Mouse (Mus musculus): ENCODE data around the gene Tmigd3.
A peak's percentile ranks its signal among the peaks of the same experiment; 100 is the strongest.

Tmigd3 gene

GRCm38 (mm10) chr3:105877252-105877803 lies 6.6 kb downstream of the Tmigd3 start:
- DNase-seq, result no peak

DNA sequence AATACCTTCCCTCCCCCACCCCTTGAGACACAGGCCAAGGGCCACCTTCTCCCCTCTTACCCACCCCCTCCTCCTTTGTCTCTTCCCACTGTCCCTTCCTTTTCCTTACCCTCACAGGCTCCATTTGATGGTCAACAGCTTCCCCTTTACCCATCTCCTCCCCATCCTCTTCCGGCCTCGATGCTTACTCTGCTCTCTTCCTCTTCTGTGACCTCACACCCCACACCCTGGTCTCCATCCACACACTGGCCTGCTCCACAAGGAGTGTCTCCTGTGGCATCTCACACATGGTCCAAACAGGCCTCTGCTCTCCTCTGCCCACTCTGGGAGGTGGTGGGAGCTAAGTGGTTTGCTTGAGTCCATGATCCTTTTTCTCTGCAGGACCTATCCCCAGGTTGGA lies 7.2 kb downstream of the Tmigd3 start:
- no peak for DNase-seq

DNA sequence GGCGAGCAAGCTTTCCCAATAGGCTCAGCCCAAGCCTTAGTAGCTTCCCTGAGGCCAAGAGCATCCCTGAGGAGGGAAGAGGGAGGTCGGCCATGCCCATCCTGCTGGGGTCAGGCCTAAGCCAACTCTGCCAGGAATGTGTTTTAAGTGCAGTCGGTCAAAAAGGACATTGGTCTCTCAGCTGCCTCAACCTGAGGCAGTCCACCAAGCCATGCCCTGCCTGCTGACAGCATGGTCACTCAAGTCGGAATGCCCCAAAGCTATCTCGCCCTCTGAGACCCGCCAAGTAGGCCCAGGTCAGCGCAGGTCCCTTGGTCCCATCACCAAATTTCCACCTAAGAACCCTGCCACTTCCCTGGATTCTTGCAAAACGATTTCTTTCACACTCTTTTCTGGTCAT lies 8.0 kb downstream of the Tmigd3 start:
- no peak for DNase-seq

GRCm38 (mm10) chr3:105880419-105880818 lies 9.7 kb downstream of the Tmigd3 start:
- DNase-seq, result no peak

DNA sequence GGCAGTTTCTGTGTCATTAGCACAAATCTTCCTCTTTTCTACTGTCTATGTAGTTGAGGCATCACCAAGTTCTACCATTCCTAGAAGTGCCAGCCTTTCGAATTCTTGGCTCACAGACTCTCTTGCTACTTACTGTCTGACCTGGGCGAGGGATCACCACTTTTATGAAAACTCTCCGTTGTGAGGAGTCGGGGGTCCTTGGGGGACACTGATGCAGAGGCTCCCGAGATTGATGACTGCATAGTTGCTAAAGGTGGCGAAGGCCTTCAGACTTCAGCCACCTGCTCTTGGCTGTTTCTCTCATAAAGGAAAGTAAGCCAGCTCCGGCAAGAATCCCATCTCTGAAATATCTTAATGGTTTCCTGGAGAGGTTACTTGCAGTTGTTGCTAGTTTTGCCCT lies 11.4 kb downstream of the Tmigd3 start:
- DNase-seq, result no peak

- no peak for DNase-seq
Observed at GRCm38 (mm10) chr3:105883111-105883510, 12.4 kb downstream of the Tmigd3 start.

DNA sequence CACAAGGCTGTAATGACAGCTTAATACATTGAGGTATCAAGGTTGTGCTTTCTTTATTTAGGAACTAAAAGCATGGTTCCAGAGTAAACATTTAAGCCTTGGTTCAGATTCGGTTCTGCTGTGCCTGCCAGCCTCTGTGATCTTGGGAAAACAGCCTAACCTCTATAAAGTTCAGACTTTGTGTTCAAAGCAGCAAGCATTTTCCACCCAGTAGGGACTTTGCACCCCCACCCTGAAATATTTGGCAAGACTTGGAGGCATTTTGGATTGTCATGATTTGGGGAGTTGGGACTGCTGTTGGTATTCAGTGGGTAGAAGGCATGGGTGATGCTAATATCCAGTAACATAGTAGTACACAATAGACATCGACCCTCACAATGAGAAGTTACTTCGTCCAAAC lies 18.3 kb downstream of the Tmigd3 start:
- no peak for DNase-seq

GRCm38 (mm10) chr3:105890220-105890619 lies 19.5 kb downstream of the Tmigd3 start:
- no peak for DNase-seq

- DNase-seq, result no peak
Observed at GRCm38 (mm10) chr3:105891141-105891540, 20.4 kb downstream of the Tmigd3 start.

DNA sequence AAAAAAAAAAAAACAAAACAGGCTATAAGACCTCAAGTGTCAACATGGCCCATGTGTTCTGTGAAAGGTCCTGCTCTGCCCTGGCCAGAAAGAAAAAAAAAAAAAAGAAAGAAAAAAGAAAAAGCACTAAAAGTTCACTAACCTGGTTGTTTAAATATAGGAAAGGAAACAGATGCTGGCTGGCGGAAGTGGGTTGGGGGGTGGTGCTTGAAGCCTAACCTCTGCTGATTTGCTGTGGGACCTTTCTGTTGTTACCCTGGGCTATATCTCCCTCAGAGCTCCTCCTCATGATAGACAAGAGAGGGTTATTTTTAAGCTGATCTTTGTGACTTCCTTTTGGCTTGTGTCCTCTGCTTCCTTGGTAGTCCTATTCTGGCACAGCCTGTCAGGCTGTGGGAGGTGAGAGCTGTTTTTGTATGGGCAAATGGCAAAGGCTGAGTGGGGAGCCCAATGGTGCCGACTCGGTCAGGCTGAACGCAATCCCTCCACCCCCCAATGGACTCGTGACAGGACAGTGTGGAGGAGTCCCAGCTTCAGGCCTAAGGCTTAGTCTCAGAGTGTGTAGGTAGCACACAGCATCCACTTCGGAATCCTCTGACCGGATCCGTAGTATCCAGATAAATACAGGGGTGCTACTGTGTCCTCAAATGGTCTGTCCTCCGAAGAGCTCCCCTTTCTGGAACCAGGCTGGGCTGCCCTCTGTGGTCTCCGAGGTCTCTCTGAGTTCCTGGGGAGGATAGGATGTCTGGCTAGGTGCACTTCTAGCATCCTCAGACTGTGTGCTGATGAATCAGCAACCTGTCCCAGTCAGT lies 21.3 kb downstream of the Tmigd3 start:
- DNase-seq, result no peak

DNA sequence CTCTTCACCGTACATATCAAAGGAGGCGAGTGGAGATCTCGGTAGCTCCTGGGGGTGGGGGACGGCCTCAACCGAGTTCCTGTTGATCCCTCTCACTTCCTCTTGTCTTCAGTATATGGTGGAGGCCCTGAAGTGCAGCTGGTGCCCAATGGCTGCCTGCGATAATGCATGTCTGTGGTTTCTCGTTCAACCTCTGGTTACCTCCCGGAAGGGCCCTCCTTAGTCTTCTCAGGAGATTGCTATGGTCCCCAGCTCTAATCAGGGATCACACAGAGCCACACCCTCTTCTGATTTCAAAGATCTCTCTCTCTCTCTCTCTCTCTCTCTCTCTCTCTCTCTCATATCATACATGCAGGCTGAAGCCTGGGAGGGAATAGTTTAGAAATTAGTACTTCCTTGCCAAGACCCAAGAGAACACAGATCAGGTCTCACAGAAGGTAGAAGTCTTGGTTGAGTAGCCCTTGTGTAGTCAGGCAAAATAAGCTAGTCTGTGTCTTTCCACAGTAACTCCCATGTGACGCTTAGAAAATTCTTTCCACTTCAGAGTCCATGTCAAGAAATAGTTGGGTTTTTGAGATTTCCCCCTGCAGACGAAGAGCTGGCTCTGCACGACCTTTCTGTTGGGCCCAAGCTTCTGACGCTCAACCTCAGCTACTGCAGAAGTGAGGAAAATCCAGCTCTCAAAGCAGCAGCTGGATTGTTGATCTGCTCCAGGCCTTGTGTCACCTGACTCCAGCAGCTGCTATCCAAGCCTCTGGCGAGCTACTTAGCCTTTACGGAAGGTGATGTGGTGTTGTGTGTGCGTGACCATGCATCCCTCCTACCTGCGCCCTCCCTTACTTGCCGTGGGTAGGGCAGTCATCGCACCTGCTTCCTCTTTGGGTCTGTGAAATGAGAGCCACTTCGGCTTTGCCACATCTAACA lies 22.1 kb downstream of the Tmigd3 start:
- DNase-seq, result no peak

DNA sequence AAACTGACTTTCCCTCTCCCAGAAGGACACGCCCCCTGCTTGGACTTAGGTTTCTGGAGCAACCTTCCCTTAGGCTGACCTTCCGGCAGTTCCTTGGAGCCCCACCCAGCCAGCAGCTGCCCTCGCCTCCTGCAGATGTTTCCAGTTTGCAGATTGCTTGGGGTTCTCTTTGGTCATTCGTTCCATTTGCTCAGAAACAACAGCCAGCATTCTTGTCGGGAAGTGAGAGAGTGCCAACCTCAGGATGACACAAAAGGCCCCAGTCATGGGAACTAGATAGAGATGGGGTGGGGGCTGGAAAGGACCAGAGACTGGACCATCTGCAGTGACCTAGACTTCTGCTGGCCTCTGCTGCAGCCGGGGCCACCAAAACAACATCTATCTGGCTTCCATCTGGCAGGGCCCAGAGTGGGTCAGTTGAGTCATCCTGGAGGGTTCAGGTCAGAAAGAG lies 23.3 kb downstream of the Tmigd3 start:
- no peak for DNase-seq

DNA sequence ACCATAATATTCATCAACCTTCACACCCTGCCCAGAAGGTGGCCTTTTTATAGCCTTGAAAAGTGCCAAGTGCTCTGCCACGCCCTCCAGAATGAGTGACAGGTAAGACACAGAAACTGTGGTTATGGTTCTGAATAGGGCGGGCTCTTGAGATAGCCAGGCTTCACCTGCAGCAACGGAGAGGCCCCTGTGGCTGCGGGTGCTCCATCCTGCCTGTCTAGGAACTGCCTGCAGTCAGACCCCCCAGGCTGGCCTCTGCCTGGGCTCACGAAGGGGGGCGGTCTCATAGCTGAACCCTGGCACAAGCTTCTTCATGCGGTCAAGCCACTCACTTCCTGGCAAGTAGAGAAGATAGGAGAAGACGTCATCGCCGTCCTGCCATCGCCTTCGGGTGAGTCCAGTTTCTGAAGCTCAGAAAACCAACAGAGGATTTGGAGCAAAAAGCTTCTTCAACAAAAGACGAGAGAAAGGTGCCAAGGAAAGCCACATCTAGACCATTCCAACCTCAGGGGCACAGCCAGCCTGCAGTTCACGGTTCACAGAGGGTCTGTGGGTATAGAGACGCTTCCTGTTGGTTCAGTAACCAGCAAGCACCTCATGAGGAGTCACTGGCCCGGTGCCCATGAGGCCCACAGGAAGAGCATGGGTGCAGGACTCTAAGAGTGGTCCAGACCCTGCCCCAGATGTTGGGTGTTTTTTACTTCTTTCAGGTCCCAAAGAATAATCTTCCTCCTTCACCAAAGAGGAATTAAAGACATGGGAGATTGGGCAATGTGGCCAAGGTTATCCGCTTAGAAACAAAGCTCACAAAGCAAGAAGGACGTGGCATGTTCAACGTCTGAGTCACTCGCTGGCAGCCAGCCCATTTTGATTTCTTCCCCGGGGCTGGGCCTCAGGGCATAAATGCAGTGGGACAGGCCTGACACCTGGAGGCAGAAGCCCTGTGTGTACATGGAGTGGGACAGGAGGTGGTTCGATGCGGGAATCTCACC lies 24.2 kb downstream of the Tmigd3 start:
- peak; percentile 38 for DNase-seq

DNA sequence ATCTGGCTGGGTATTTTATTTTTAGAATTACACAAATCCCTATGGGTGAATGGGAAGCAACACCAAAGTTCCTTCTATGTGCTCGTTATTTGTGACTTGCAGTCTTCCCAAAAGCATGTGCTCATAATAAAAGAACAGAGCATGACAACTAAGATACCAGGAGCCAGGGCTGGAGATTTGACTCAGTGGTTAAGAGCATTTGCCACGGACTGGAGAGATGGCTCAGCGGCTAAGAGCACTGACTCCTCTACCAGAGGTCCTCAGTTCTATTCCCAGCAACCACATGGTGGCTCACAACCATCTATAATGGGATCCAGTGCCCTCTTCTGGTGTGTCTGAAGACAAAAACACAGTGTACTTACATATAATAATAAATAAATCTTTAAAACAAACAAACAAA lies 26.1 kb downstream of the Tmigd3 start:
- DNase-seq, result no peak

- no peak for DNase-seq
Observed at GRCm38 (mm10) chr3:105898325-105898724, 27.6 kb downstream of the Tmigd3 start.

DNA sequence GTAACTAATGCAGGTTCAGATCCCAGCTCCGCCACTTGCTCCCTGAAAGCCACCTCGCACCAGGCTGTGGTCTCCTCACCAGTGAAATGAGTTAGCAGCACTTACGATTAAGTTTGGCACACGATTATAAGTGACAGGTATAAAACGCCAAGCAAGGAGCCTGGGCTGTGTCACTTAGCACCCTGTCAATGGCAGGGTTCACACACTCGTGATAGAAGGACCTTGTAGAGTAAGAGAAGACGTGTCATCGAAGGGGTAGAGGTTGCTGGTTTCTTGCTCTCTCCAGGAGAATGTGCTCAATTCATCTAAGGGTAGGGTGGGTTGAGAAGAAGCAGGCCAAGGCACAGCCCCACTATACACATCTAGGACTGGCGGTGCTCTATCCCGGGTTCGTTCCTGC lies 28.2 kb downstream of the Tmigd3 start:
- DNase-seq, result no peak

- peak; percentile 77 for DNase-seq
Observed at GRCm38 (mm10) chr3:105899394-105900147, 28.9 kb downstream of the Tmigd3 start.

- no peak for DNase-seq
Observed at GRCm38 (mm10) chr3:105900266-105900665, 29.6 kb downstream of the Tmigd3 start.

DNA sequence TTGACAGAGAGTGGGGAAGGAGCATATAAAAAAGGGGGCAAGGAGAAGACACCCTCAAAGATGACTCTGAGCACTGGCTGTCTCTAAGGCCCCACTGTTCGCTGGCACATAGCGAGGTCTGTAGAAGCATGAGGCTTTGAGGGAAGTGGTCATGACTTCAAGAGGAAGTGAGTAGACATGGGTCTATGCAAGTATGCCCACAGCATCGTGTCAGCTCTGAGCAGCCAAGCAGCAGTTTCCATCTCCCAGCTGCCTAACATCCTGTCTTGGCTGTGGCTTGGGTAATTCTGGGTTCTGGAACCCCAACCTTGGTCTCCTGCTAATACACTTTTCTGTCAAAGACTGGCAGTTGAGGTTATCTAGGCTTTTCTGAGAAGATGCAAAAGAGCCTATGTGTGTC lies 30.0 kb downstream of the Tmigd3 start:
- DNase-seq, result no peak

DNA sequence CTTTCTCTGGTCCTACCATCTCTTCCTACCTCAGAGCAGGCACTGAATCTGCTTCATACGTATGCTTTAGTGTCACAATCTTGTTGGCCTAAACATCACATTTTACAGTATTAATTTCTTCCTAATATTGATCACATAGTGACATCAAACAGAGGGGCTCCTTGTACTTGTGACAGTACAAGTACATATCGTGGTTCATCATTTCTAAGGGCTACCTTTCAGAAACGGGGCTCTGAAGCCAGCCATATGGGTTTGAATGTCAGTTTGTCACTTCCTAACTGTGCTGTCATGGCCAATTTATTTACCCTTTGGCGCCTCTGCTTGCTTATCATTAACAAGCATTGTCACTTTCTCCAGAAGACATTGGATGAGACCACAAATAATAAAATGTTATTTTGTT lies 30.8 kb downstream of the Tmigd3 start:
- DNase-seq, result no peak

- DNase-seq, result no peak
Observed at GRCm38 (mm10) chr3:105904213-105904612, 33.5 kb downstream of the Tmigd3 start.

DNA sequence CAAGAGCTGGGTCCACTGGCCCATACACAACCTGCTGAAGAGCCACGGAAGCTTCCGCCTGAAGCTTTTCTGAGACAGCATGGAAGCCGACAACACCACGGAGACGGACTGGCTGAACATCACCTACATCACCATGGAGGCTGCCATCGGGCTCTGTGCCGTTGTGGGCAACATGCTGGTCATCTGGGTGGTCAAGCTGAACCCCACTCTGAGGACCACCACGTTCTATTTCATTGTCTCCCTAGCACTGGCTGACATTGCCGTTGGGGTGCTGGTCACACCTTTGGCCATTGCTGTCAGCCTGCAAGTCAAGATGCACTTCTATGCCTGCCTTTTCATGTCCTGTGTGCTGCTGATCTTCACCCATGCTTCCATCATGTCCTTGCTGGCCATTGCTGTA lies 34.0 kb downstream of the Tmigd3 start:
- no peak for DNase-seq
